Mouse (Mus musculus): Measurements from ENCODE around the gene Psmd7. TPM values are rescaled to one million over a fixed set of nuclear protein-coding genes. Genes with fewer than 3 reads are reported as not detected.
"Not testable (repeated sequence)": the region's sequence is repeated elsewhere in the genome, so short reads cannot be mapped to it uniquely, and the experiment has no call there.

The Psmd7 gene
- polyA plus RNA-seq (2014; fragmentation: Nextera tagmentation; extraction: Ambion mirVana): 252 and 254 TPM in 2 replicates

DNA sequence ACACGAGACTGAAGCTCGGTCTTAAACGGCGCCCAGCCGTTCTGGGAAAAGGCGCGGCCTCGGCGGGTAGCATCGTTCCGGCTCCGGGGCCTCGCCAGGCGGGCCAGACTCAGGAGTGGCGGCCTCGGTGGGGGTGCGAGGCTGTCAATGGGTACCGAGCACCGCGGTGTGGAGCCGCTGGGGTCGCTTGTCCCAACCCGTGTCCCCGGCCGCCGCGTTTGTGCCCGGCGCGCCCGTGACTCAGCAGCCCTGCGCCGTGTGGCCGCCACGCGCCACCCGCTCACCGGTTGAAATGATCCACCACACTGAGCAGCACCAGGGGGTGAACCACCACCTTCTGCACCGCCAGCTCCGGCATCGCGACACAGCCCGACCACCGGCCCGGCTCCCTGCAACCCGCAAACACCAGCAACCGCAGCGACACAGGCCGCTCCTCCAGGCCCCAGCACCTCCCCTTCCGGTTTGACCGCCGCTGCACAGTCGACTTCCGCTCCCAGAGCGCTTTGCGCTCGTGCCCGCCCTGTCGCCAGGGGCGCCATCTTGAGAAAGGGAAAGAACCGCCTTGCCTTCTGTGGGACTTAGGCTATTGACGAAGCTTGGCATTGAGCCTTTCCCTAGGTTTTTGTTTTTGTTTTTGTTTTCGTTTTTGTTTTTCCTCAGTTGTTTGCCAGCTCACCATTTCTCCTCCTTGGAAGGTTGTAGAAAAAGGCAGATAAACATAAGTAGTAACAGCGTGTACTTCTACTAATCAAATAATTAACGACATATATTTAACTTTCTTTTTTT, at the start of gene Psmd7:
Gene Psmd7, minus strand, starts transcription at position 470 of the 786 bp plus-strand sequence.
- Histone ChIP-seq H3K9me3 (ENCODE audit: control insufficient read depth, low read depth, low read length) (no peaks in the 10 kb centered on the region), H3K4me3 (ENCODE audit: low read depth, low read length) (peak within 1 kb of the TSS; percentile 75), H3K9ac (replicated peaks; ENCODE audit: low read depth, low read length) (peak within 1 kb of the TSS; percentile 90), H3K36me3 (ENCODE audit: control insufficient read depth, insufficient read depth, low read length) (peaks cover 27% of the 10 kb centered on the region), H3K27ac (ENCODE audit: low read length) (peak within 1 kb of the TSS; percentile 66), H3K27me3 (ENCODE audit: control insufficient read depth, insufficient read depth, low read length) (no peaks in the 10 kb centered on the region), H3K4me1 (ENCODE audit: control insufficient read depth, insufficient read depth, low read length) (no peaks in the 10 kb centered on the region), H3K4me2 (replicated peaks; ENCODE audit: low read depth, low read length) (peak within 1 kb of the TSS; percentile 60)
- ATAC-seq (ENCODE audit: insufficient number of reproducible peaks, insufficient read depth, low FRiP score, low read depth): peak; percentile 96
- 2% methylated on average over 65 of the region's 65 CpGs for WGBS

DNA sequence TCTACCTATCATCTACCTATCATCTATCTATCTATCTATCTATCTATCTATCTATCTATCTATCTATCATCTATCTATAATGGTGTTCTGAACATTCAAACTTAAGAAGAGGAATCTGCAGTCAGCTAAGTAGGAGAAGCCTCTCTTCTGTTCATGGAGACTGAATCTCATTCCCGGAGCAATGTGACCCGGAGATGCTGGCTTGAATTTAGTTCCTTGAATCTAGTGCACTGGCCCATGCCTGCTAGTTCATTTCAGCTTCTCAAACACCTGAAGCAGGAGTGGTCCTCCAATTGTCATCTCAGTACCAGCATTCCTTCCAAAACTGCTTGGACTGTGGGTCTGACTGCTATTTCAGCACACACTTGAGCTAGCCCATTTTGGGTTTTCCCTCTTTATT, 45.5 kb upstream of the Psmd7 start:
- no peak overlapping the region for H3K4me2 ChIP-seq (replicated peaks; ENCODE audit: low read depth, low read length)
- H3K36me3 ChIP-seq (ENCODE audit: control insufficient read depth, insufficient read depth, low read length): no peaks in the 10 kb centered on the region
- no peaks in the 10 kb centered on the region for H3K4me1 ChIP-seq (ENCODE audit: control insufficient read depth, insufficient read depth, low read length)
- H3K27me3 ChIP-seq (ENCODE audit: control insufficient read depth, insufficient read depth, low read length): no peaks in the 10 kb centered on the region
- H3K9ac ChIP-seq (replicated peaks; ENCODE audit: low read depth, low read length): no peak overlapping the region
- 92% methylated on average over 2 of the region's 2 CpGs for WGBS
- H3K9me3 ChIP-seq (ENCODE audit: control insufficient read depth, low read depth, low read length): no peaks in the 10 kb centered on the region
- no peak overlapping the region for H3K27ac ChIP-seq (ENCODE audit: low read length)
- no peak for ATAC-seq (ENCODE audit: insufficient number of reproducible peaks, insufficient read depth, low FRiP score, low read depth)
- no peak overlapping the region for H3K4me3 ChIP-seq (ENCODE audit: low read depth, low read length)

DNA sequence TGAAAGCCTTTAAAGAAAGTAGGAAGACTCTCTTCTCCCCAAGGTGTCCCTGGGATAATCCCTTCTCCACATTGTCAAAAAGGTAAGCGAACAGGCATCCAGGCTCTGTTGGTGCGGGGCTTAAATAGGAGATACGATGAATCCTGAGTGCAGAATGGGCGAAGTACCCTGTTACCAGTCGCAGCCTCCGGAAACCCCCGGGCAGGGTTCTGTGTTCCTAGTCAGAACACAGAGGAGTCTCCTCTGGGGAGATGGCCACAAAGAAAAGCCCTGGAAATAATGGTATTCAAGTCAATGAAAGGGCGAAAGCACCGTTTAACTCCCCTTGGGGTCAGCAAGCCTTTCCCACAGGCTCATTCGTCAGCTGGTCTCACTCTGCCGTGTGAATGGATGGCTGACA, 41.4 kb upstream of the Psmd7 start:
- no peaks in the 10 kb centered on the region for H3K4me1 ChIP-seq (ENCODE audit: control insufficient read depth, insufficient read depth, low read length)
- H3K4me3 ChIP-seq (ENCODE audit: low read depth, low read length): no peak overlapping the region
- no peak for ATAC-seq (ENCODE audit: insufficient number of reproducible peaks, insufficient read depth, low FRiP score, low read depth)
- H3K36me3 ChIP-seq (ENCODE audit: control insufficient read depth, insufficient read depth, low read length): no peaks in the 10 kb centered on the region
- 77% methylated on average over 11 of the region's 11 CpGs for WGBS
- no peaks in the 10 kb centered on the region for H3K9me3 ChIP-seq (ENCODE audit: control insufficient read depth, low read depth, low read length)
- no peaks in the 10 kb centered on the region for H3K27me3 ChIP-seq (ENCODE audit: control insufficient read depth, insufficient read depth, low read length)
- H3K27ac ChIP-seq (ENCODE audit: low read length): no peak overlapping the region
- H3K9ac ChIP-seq (replicated peaks; ENCODE audit: low read depth, low read length): no peak overlapping the region
- H3K4me2 ChIP-seq (replicated peaks; ENCODE audit: low read depth, low read length): no peak overlapping the region

DNA sequence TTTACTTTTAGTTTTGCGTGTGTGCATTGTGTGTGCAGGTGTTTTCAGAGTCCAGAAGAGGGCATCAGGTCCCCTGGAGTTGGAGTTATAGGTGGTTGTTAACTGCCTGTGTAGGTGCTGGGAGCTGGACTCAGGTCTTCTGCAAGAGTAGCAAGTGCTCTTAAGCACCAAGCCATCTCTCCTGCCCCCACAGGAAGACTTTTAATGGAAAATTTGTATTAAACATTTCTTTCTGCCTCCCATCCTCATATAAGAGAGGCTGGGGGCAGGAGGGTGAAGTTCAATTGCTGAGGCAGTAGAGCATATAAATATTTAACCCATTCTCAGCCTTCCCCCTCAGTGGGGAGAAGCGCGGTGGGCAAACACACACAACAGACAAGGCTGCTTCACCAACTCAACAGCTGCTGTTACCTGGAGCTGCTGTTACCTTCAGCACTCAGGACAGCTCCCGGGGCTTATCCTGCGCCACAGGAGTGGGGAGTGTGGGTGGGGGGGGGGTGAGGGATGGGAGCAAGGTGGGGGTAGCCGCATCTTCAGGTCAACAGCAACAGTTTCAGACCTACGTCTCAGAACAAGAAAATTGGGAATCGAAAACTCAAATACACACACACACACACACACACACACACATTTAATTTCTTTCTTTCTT, 40.4 kb upstream of the Psmd7 start:
- H3K27me3 ChIP-seq (ENCODE audit: control insufficient read depth, insufficient read depth, low read length): no peaks in the 10 kb centered on the region
- H3K4me2 ChIP-seq (replicated peaks; ENCODE audit: low read depth, low read length): no peak overlapping the region
- WGBS: 52% methylated on average over 8 of the region's 8 CpGs
- no peaks in the 10 kb centered on the region for H3K4me1 ChIP-seq (ENCODE audit: control insufficient read depth, insufficient read depth, low read length)
- H3K36me3 ChIP-seq (ENCODE audit: control insufficient read depth, insufficient read depth, low read length): no peaks in the 10 kb centered on the region
- H3K27ac ChIP-seq (ENCODE audit: low read length): no peak overlapping the region
- no peaks in the 10 kb centered on the region for H3K9me3 ChIP-seq (ENCODE audit: control insufficient read depth, low read depth, low read length)
- H3K9ac ChIP-seq (replicated peaks; ENCODE audit: low read depth, low read length): no peak overlapping the region
- no peak overlapping the region for H3K4me3 ChIP-seq (ENCODE audit: low read depth, low read length)
- ATAC-seq (ENCODE audit: insufficient number of reproducible peaks, insufficient read depth, low FRiP score, low read depth): no peak

DNA sequence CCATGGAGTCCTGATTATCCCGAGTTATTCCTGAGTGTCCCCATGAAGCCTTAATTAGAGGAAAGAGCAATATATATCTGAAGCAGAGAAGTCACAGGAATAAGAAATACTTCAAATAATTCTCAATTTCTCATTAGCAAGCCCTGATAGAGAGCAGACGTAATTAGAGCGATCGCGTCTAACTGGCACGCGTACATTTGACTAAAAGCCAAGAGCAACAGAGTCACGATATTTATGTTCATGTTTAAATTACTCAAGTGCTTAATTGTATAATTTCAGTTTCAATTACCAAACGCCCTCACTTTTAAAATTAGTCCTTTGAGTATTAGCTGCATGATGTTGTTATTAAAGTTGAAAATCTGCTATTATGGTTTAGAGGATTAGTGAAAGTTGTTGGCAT, 39.6 kb upstream of the Psmd7 start:
- no peaks in the 10 kb centered on the region for H3K9me3 ChIP-seq (ENCODE audit: control insufficient read depth, low read depth, low read length)
- no peaks in the 10 kb centered on the region for H3K4me1 ChIP-seq (ENCODE audit: control insufficient read depth, insufficient read depth, low read length)
- no peak overlapping the region for H3K27ac ChIP-seq (ENCODE audit: low read length)
- H3K4me2 ChIP-seq (replicated peaks; ENCODE audit: low read depth, low read length): no peak overlapping the region
- H3K27me3 ChIP-seq (ENCODE audit: control insufficient read depth, insufficient read depth, low read length): no peaks in the 10 kb centered on the region
- H3K4me3 ChIP-seq (ENCODE audit: low read depth, low read length): no peak overlapping the region
- no peak overlapping the region for H3K9ac ChIP-seq (replicated peaks; ENCODE audit: low read depth, low read length)
- H3K36me3 ChIP-seq (ENCODE audit: control insufficient read depth, insufficient read depth, low read length): no peaks in the 10 kb centered on the region
- 85% methylated on average over 9 of the region's 9 CpGs for WGBS
- no peak for ATAC-seq (ENCODE audit: insufficient number of reproducible peaks, insufficient read depth, low FRiP score, low read depth)

DNA sequence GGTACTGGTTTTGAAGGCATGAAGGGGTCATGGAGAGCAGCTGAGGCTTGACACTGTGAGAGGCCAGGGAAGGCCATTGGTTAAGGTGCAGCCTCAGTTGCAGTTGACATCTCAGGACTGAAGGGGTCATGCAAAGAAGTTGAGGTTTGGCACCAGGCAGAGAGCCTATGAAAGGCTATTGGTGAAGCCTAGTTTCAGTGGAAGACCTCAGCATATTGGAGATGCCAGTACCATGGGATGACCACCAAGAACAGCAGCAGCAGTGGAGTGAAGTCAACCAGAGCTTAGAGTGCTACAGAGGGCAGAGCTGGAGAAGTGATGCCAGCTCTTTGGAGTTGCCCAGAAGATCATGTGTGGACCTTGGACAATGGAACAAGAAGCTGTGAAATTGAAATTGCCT, 36.0 kb upstream of the Psmd7 start:
- H3K27ac ChIP-seq (ENCODE audit: low read length); ATAC-seq (ENCODE audit: insufficient number of reproducible peaks, insufficient read depth, low FRiP score, low read depth); H3K9me3 ChIP-seq (ENCODE audit: control insufficient read depth, low read depth, low read length); H3K4me2 ChIP-seq (replicated peaks; ENCODE audit: low read depth, low read length); H3K4me3 ChIP-seq (ENCODE audit: low read depth, low read length); H3K27me3 ChIP-seq (ENCODE audit: control insufficient read depth, insufficient read depth, low read length); H3K36me3 ChIP-seq (ENCODE audit: control insufficient read depth, insufficient read depth, low read length); H3K9ac ChIP-seq (replicated peaks; ENCODE audit: low read depth, low read length); H3K4me1 ChIP-seq (ENCODE audit: control insufficient read depth, insufficient read depth, low read length): not testable (repeated sequence)

DNA sequence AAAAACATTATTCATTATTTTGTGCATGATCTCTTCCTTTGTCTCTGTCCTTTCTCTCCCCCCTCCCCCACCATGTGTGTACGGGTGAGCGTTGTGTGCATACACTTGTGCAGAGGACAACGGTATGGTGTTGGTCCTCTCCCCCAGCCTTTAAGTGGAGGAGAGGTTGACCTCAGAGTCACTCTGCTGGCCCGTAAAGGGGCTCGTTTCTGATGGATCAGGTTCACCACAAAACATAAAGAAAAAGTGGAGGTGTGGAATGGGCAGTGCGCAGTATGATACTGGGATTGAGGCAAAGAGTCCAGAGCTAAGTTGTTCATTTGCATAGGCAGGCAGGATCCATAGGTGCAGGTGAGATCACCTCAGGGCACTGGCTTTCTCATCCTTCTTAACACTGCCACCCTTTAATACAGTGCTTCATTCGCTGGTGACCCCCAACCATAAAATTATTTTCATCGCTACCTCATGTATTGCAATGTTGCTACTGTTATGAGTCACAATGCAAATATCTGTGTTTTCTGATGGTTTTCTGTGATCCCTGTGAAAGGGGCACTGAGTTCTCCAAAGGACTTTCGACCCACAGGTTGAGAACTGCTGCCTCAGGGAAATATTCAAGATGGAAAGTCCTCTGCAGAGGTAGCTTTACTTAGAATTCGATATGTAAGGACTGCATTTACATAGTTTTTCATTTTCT, 33.8 kb upstream of the Psmd7 start:
- H3K9ac ChIP-seq (replicated peaks; ENCODE audit: low read depth, low read length): no peak overlapping the region
- no peaks in the 10 kb centered on the region for H3K4me1 ChIP-seq (ENCODE audit: control insufficient read depth, insufficient read depth, low read length)
- no peak overlapping the region for H3K4me3 ChIP-seq (ENCODE audit: low read depth, low read length)
- no peaks in the 10 kb centered on the region for H3K9me3 ChIP-seq (ENCODE audit: control insufficient read depth, low read depth, low read length)
- H3K27ac ChIP-seq (ENCODE audit: low read length): no peak overlapping the region
- WGBS: 83% methylated on average over 10 of the region's 10 CpGs
- no peak for ATAC-seq (ENCODE audit: insufficient number of reproducible peaks, insufficient read depth, low FRiP score, low read depth)
- no peak overlapping the region for H3K4me2 ChIP-seq (replicated peaks; ENCODE audit: low read depth, low read length)
- no peaks in the 10 kb centered on the region for H3K36me3 ChIP-seq (ENCODE audit: control insufficient read depth, insufficient read depth, low read length)
- H3K27me3 ChIP-seq (ENCODE audit: control insufficient read depth, insufficient read depth, low read length): no peaks in the 10 kb centered on the region

DNA sequence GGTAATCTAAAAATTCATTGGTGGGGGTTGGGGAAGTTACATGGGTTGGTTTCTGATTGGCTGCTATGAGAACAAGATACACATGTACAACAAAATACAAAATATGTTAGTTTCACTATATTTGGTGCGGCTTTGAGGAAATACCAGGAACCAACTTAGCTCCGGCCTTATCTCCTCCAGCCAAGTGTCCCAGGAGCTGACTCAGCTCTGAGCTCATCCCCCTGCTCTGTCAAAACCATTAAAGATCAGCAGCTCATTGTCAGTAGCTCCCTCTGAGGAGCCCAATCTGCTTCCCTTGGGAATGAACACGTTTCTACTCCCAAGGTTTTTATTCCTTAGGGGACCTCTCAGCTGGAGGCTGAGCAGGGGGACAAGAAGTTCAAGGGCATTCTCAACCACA, 32.9 kb upstream of the Psmd7 start:
- Histone ChIP-seq H3K9ac (replicated peaks; ENCODE audit: low read depth, low read length) (no peak overlapping the region), H3K4me2 (replicated peaks; ENCODE audit: low read depth, low read length) (no peak overlapping the region), H3K36me3 (ENCODE audit: control insufficient read depth, insufficient read depth, low read length) (no peaks in the 10 kb centered on the region), H3K4me3 (ENCODE audit: low read depth, low read length) (no peak overlapping the region), H3K4me1 (ENCODE audit: control insufficient read depth, insufficient read depth, low read length) (no peaks in the 10 kb centered on the region), H3K9me3 (ENCODE audit: control insufficient read depth, low read depth, low read length) (no peaks in the 10 kb centered on the region), H3K27me3 (ENCODE audit: control insufficient read depth, insufficient read depth, low read length) (no peaks in the 10 kb centered on the region), H3K27ac (ENCODE audit: low read length) (no peak overlapping the region)
- WGBS: 66% methylated on average over 3 of the region's 3 CpGs
- no peak for ATAC-seq (ENCODE audit: insufficient number of reproducible peaks, insufficient read depth, low FRiP score, low read depth)
